Mouse (Mus musculus) CD8-positive naive resting alpha-beta T cell, adult 2 months (primary cell): ENCODE measurements around the gene Hoxc9.

Experiments
- DNase-seq, 2 experiments: peaks; one replicate each; pipeline ENCODE4 v3.0.0; 2022; ENCODE audit warnings: low read depth in 2 of 2, low spot score in 2 of 2

Hoxc9 gene

GRCm38 (mm10) chr15:102976631-102977422, 588 bp downstream of the Hoxc9 start:
- DNase-seq: peak; percentile 31 to 44

- DNase-seq: no peak
These were observed 1.3 kb downstream of the Hoxc9 start for GRCm38 (mm10) chr15:102977423-102977974.

- no peak for DNase-seq
These were observed 2.6 kb downstream of the Hoxc9 start for GRCm38 (mm10) chr15:102978615-102979515.

- DNase-seq: no peak
These were observed 3.7 kb downstream of the Hoxc9 start for GRCm38 (mm10) chr15:102979936-102980335.

GRCm38 (mm10) chr15:102980352-102980751, 4.1 kb downstream of the Hoxc9 start:
- DNase-seq: no peak

- DNase-seq: no peak
These were observed 4.7 kb downstream of the Hoxc9 start for GRCm38 (mm10) chr15:102980912-102981311.

GRCm38 (mm10) chr15:102981379-102982288, 5.4 kb downstream of the Hoxc9 start:
- no peak for DNase-seq

- no peak for DNase-seq
These were observed 7.5 kb downstream of the Hoxc9 start for GRCm38 (mm10) chr15:102983716-102984115.

GRCm38 (mm10) chr15:102984521-102984920, 8.3 kb downstream of the Hoxc9 start:
- no peak for DNase-seq

- DNase-seq: no peak
These were observed 8.7 kb downstream of the Hoxc9 start for GRCm38 (mm10) chr15:102984925-102985324.

GRCm38 (mm10) chr15:102987124-102987833, 11.0 kb downstream of the Hoxc9 start:
- peak; percentile 75 to 80 for DNase-seq

GRCm38 (mm10) chr15:102988078-102988477, 11.8 kb downstream of the Hoxc9 start:
- no peak for DNase-seq

GRCm38 (mm10) chr15:102990461-102991397, 14.5 kb downstream of the Hoxc9 start, which contains the start of gene Hoxc8:
TSS of gene Hoxc8 (plus strand) at chr15:102990607.
- DNase-seq: no peak

- no peak for DNase-seq
These were observed 15.5 kb downstream of the Hoxc9 start for GRCm38 (mm10) chr15:102991782-102992181.

- DNase-seq: no peak
These were observed 16.0 kb downstream of the Hoxc9 start for GRCm38 (mm10) chr15:102992206-102992605.

- no peak for DNase-seq
These were observed 16.6 kb downstream of the Hoxc9 start for GRCm38 (mm10) chr15:102992863-102993262.

- no peak for DNase-seq
These were observed 20.3 kb downstream of the Hoxc9 start for GRCm38 (mm10) chr15:102996548-102996947.

- DNase-seq: no peak
These were observed 21.2 kb downstream of the Hoxc9 start for GRCm38 (mm10) chr15:102997431-102997830.

GRCm38 (mm10) chr15:102997939-102998355, 21.7 kb downstream of the Hoxc9 start, which contains the start of gene Hoxc6:
TSS of gene Hoxc6 (plus strand) at chr15:102998257.
- no peak for DNase-seq
